Mouse (Mus musculus) cerebellum, postnatal 4 days (tissue): ENCODE results near the gene Ubr3.
"Not testable (repeated sequence)": the region's sequence is repeated elsewhere in the genome, so short reads cannot be mapped to it uniquely, and the experiment has no call there.

Experiments used
- DNase-seq, 2 experiments: peaks; one replicate each; pipeline ENCODE4 v3.0.0; 2022; ENCODE audit warnings: low spot score in 2 of 2, mixed read lengths in 1 of 2

The Ubr3 gene

DNA sequence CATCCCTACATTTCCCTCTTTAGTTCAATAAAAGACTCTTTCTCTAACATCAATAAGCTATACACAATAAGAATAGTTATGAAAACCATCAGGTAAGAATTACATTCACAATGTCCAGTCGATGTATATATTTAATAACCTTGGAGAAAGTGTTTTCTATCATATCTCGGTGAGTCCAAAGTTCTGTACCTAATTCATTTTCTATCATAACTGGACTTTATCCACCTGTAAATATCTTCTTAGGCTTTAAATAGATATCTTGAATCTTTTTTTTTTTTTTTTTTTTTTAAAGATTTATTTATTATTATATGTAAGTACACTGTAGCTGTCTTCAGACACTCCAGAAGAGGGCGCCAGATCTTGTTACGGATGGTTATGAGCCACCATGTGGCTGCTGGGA lies 10.3 kb downstream of the Ubr3 start:
- not testable (repeated sequence) for DNase-seq

DNA sequence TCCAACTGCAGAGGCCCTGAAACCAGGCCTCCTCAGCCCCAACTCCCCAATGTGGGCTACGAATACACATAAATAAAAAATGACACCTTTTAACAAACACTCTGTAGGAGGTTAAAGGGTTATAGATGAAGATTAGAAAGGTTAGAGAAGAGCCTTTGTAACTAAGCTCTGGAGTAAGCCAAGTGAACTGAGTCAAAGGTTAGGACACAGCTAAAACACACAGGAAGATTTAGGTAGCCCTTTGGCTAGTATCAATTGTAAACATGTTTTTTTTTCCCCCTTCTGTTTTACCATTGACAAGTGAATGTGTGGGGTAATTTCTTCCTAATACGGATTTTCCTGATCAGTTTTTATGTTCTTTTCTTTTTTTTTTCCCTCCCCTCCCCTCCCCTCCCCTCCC lies 15.8 kb downstream of the Ubr3 start:
- DNase-seq = no peak

DNA sequence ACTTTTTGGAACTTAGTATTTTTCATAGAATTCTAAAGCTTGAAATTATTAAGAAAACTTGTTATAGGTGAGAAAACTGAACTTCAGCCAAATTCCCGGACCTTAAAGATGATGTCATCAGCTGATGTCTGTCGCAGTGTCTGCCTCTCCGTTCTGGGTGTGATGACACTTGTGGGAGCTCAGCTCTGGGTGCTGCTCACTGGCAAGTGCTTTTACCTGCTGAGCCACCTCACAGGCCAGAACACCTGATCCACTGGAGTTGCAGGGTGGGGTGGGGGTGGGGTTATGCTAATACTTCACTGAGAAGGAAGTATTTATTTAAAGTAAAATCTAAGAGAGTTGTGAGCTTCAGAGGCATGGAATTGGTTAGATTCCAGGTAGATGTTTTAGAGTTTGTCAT lies 20.3 kb downstream of the Ubr3 start:
- no peak for DNase-seq

DNA sequence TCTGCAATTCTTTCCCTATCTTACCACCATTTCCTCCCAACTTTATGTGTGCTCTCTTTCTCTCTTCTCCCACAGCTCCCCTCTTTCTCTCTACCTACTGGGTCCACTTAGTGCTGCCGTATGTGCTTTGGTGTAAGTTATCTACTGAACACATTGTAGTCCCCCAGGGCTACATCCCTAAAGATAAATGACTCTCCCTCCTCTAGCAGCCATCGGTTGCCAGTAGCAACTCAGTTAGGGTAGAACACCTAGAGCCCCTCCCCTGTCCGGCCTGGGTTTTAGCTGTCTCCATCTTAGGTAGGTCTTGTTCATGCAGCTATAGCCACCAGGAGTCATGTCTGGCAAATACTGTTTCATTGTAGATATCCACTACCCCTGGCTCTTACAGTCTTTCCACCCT lies 27.9 kb downstream of the Ubr3 start:
- no peak for DNase-seq

DNA sequence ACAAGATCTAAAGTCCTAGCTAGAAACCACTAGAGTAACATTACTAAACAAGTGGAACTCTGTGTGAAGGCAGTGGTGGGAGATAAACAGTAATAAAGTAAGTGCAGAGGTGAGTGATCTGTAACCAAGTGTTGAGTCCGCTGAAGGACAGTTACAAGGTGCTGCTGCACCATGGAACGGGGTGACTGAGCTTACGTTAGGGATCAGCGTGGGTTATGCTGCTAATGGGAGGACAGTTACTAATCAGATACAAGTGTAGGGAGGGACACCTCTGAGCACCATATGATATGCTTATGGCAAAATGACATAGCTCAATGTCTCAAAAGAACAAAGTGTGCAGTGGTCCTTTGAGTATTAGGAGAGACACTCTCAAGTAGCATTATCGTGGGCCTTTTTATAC lies 39.3 kb downstream of the Ubr3 start:
- DNase-seq = no peak

DNA sequence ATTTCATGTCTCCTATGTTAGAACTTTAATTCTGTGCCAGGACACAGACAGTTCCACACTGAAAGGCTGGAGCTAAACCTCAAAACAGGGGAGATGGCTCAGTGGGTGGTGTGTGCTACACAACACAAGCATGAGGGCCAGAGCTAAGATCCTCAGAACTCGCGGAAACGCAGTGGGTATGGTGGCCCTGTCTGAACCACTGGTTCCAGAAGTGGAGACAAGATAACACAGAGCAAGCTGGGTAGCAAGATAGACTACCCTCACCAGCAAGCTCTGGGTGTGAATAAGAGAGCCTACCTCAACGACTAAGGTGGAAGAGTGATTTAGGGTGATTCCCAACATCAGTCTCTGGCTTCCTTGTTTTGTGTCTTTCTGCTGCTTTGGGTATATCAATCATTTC lies 42.2 kb downstream of the Ubr3 start:
- no peak for DNase-seq

DNA sequence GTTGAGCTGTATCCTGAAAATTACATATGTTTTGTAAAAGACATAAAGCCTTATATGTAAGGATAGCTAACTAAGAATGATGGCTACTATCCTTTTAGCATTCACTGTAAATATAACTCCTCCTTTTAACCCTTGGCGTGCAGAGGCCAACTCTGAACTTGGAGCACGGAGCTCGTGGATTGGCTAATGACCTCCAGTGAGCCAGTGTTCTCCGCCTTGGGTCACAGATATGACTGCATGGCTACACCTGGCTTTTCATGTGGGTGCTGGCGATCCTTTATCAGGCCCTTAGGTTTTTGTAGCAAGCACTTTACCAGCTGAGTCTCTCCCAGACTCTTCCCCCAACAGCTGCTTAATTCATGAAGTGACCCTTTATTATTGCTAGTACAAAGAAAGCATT lies 42.6 kb downstream of the Ubr3 start:
- DNase-seq = no peak

DNA sequence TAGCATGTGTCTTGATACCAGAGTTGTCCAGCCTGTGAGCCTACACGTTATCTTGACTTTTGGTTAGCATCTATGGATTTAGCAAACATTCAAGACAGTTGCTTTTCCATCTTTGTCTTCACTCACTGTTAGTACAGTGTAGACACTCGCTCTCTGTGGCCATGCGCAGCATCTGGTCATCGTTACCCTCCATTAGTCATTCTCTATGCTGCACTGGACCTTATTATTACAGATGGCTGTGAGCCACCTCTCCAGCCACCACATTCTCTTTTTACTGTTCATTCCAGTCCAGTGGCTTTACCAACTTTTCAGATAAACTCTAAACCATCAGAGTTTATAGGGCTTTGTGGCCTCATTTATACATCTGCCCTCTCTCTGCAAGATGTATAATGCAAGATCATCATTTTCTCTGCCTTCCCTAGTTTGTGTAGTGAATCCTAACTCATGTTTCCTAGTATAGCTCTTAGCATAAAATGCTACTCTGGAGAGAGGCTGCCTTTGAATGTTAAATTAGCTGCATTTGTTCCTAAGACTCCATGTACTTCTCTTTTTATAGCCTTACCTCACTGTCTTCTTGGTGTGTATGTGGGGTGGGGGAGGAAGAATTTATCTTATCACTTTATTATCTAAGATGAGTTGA lies 44.5 kb downstream of the Ubr3 start:
- no peak for DNase-seq

DNA sequence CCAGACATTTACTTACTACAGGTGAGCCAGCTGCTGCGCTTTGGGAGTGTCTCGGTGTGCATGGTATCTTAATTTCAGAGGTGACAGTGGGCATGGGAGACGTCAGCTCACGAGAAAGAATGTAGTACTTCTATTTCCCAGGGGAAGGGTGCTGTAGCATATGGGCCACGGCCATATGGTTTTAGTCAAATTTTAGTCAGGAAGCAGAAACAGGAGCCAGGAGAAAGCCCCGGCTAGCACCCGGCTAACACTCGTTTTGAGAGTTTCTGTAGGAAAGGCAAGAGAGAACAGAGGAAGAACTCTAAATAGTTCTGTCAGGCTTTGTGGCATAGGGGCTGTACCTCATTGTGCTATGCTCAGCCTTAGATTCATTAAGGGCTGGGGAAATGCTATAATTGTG lies 55.8 kb downstream of the Ubr3 start:
- DNase-seq = no peak

DNA sequence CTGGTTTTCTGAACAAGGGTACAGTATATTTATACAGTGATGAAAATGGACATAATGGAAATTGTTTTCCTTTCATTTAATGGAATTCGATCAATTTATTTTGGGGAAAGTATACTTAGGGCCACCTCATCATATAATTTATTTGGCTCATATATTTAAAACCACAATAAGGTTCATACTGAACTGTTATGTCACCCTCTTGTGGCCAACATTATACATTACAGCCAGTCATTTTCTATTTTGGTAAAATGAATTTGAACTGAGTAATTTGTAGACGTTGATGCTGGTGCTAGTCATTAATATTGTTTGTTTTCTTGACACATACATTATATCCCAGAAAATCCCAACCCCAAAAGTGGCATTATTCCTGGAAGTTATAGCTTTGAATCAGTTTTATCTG lies 58.6 kb downstream of the Ubr3 start:
- DNase-seq = no peak

DNA sequence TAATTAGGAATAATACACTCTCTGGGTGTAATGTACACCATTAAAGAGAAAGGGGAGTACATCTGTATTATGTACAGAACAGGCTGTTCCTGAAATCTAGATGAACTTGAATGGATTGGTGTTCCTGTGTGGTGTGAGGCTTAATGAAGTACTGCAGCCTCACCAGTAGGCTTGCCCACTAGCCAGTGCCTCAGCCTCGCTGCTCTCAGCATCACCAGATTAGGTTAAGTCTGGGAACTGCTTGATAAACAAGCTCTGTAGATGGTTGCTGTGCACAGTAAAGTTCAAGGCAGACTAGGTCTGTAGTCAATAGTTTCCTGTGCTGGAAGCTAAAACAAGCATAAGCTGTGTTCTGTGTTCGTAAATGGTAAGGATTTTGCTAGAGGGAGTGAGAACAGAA lies 60.6 kb downstream of the Ubr3 start:
- no peak for DNase-seq

DNA sequence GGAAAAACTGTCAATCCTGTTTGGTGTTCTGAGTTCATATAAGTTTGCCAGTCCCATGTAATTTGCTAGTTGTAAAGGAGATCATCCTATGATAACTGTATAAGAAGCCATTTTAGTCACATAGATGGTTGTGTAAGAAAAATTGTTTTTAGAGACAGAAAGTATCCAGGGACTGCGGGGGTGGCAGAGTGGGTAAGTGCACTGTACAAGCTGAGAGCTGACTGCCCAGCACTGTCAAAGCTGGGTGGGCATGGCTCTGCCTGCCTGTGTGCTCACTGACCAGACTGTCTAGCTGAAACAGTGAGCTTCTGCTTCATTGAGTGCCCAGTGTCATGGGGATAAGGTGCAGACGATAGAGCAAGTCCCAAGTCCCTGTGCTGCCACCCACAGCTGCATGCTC lies 77.8 kb downstream of the Ubr3 start:
- DNase-seq = no peak

DNA sequence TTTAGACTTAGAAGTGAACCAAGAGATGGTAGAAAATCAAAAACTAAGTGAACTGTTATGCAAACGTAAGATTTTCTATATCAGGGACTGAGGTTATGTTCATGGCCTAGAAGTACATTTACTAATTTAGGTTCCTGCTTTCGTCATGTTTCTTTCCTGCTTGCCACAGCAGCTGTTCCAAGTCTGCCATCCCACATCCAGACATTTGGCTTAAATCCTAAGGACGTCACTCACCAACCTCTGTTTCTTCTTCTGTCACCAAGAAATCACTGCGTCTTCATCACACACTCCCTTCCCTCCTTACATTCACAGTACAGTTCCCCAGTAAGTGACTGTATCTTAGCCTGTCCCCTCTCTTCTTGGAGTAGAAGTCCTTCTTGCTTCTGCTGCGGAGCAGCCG lies 92.2 kb downstream of the Ubr3 start:
- DNase-seq = no peak

DNA sequence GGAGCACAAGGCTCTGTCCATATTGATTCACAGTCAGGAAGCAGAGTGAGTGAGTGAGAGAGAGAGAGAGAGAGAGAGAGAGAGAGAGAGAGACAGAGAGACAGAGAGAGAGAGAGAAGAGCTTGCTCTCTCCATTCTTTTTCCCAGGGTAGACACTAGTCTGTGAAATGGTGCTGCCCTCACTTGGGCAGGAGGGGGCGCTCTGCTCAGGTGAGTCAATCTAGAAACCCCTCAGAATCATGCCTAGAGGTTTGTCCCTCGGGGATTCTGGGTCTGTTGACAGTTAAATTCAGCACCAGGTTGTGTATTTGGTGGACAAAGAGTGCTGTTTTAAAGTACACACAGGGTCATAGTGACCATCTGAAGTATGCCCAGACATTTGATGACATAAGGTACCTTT lies 93.6 kb downstream of the Ubr3 start:
- DNase-seq = no peak

DNA sequence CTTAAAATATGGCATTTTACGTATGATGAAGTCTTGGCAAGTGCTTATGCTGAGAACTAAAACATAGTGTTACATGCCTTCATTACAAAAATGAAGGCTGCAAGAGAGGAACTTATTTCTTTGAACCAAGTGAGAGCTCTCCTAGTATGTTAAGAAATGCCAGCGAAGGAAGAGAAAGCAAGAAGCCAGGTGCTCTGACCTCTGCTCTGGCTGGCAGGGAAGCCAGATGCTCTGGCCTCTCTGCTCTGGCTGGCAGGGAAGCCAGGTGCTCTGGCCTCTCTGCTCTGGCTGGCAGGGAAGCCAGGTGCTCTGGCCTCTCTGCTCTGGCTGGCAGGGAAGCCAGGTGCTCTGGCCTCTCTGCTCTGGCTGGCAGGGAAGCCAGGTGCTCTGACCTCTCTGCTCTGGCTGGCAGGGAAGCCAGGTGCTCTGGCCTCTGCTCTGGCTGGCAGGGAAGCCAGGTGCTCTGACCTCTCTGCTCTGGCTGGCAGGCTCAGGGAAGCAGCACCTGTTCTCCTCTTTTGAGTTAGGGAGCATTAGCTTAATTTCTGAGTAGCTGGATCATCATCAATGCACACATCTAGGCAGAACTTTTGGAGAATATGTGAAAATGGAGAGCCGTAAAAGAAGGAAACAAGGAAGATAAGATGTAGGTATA lies 97.2 kb downstream of the Ubr3 start:
- DNase-seq = not testable (repeated sequence)

DNA sequence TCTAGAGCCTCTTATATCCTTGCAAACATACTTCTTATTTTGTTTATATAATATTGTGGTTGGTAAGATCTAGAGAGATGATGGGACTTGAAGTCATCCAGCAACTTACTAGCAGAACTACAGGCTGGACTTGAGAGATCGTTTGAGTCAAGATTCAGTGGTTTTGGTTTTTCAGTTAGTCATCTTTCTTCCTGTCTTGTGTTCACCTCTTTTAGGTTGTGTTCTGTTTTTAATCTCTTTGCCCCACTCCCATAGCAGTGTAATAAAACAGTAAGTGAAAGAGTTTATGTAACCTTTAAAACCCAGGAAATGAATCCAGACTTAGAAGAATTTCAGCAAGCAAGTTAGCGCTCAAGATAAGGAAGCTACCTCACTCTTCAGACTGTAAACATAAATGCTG lies 97.7 kb downstream of the Ubr3 start:
- no peak for DNase-seq

DNA sequence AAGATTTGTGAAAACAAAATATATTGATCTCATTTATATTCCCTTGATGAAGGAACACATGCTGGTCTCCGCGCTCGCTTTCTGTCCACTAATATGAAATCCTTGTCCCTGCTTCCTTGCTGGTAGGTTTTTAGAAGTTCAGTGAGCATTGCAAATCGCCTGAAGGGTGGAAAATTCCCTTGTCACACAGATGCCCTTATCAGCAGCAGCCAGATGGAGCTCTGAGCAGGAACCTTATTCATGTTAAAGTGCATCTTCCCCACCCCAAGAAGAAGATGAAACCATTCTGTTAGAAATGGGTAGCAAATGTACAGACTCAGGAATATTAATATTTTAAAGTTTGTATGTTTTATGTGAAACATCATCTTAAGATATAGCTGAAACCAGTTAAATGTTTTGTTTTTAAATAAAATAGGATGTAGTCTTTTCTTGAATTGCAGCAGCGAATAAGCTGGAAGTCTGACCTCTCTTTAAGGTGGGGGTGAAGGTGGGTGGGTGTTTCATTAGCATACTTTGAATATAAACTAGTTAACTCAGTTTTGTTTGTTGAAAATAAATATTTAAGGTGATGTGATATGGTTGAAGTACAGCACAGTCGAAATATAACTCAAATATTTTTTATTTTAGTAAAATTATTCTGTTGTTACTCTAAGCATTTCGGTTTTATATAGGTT lies 102.2 kb downstream of the Ubr3 start:
- peak in 1 of 2 experiments; percentile 6 for DNase-seq

DNA sequence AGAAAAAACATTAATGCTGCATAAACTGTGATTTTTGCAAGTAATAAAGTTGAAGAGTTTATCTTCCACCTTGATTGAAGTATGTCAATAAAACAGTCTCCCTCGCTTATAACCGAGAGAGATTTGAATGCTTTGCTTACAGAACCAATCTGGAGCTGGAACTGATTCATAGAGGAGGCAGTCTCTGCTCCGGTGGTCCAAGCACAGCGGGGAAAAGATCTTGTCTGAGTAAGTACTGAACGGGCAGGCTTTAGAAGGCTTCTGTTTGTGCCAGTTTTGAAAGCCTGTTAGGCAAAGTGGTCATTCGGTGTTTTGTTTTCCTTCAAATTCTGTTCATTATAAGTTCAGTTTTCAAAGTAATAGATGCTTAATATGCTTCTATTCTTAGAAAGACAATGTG lies 103.3 kb downstream of the Ubr3 start:
- peak in 1 of 2 experiments; percentile 10 for DNase-seq

DNA sequence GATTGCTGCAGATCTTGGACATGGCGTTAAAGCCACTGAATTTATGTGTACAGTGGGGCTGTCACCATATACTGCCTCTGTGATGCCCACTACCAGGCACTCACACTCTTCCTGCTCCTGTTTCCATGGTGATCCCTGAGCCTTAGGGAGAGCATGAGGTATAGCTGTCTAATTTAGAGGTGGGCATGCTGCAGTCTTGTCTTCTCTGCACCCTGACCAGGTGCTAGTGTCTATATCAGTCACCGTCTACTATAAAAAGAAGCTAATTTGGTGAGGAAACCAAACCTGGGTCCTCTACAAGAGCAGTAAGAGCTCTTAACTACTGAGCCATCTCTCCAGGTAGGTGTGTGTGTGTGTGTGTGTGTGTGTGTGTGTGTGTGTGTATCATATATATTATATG lies 109.4 kb downstream of the Ubr3 start:
- no peak for DNase-seq

DNA sequence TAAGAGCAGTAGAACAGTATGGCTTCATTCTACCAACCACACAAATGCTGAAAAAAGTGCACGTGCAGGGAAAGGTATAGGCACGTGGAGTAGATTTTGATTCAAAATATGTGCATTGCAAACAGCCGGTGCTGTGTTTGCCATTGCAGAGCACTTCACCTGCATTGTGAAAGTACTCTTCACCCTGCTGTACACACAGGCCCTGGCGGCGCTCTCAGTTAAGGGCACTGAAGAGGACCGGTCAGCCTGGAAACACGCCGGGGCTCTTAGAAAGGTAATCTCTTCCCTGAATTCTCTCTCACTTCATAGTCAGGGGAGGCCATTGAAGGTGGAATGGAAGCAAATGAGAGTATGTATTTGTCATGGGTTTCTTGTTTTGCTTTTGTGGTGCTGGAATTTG lies 115.9 kb downstream of the Ubr3 start:
- no peak for DNase-seq

DNA sequence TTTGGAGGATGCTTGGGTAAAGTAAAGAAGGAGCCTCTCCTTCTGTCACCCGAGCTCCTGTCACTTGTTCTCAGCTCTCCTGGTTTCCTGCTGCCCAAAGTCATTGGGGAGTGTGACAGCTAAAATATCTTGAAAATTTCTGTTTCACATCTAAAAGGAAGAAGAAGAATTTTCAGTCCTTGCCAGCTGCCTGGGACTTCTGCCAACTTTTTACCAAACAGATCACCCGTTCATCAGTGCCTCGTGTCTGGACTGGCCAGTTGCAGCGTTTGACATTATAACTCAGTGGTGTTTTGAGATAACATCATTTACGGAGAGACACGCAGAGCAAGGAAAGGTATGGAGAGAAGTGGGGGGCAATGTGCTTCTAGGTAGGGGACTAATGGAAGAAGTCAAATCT lies 121.2 kb downstream of the Ubr3 start:
- no peak for DNase-seq

DNA sequence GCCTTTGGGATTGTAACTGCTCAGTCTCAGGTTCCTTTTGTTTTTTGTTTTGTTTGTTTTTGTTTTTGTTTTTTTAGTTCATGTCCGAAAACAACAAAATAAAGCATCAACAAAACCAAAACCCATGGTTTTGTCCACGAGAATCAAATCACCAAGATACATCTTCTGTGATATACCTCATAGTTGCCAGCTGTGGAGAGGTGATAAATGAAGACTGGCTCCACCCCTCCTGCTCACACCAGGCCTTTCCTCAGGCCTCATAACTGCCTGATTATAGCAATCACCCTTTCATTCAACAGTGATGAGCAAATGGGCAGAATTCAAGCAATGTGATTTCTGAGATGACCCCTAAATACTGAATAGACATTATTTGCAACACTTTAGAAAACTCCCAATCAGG lies 127.4 kb downstream of the Ubr3 start:
- no peak for DNase-seq

DNA sequence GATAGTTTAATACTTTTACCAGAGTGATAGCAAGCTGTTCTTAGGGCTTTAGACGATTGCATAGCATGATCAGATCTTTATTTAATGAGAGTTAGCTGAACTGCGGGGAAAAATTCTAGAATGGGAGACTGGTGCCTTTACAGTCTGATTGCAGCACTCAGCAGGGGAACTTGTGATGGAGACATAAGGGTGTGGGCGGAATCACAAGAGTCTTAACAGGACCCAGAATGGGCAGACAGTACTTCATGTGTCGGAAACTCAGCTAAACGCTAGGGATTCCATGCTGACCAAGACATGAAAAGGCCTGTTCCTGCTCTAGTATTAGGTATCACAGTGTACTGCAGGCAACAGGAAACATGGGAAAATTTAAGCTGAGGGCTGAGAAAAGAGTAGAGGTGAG lies 128.7 kb downstream of the Ubr3 start:
- DNase-seq = no peak
